Mouse (Mus musculus) myocyte (in vitro differentiated cells): ENCODE data around the gene Tmcc3.

ENCODE experiments used
- E2F4 ChIP-seq: IDR thresholded peaks from one replicate; pipeline ENCODE4 v1.6.1; 2011; ENCODE audit warnings: mild to moderate bottlenecking, control low read depth, moderate library complexity; ENCODE audit not compliant: insufficient read depth
- MYOD1 ChIP-seq, 3 experiments: IDR thresholded peaks; one replicate each; pipeline ENCODE4 v1.6.1; 2011; ENCODE audit warnings: control low read depth in 2 of 3, low read depth in 2 of 3, mild to moderate bottlenecking in 2 of 3, moderate library complexity in 1 of 3; ENCODE audit not compliant: insufficient read length in 2 of 3, control insufficient read depth in 1 of 3
- MYOG ChIP-seq, 3 experiments: IDR thresholded peaks; one replicate each; pipeline ENCODE4 v1.6.1; 2011; ENCODE audit warnings: control low read depth in 2 of 3, low read depth in 2 of 3, mild to moderate bottlenecking in 2 of 3; ENCODE audit not compliant: insufficient read length in 2 of 3, control insufficient read depth in 1 of 3, insufficient read depth in 1 of 3
- POLR2A ChIP-seq: IDR thresholded peaks from one replicate; pipeline ENCODE4 v1.6.1; 2011; ENCODE audit warnings: low read depth, mild to moderate bottlenecking, control low read depth, moderate library complexity; ENCODE audit not compliant: insufficient read length
- POLR2AphosphoS2 ChIP-seq: IDR thresholded peaks from one replicate; pipeline ENCODE4 v1.6.1; 2011; ENCODE audit warnings: low read depth, control low read depth; ENCODE audit not compliant: insufficient read length
- TCF12 ChIP-seq: IDR thresholded peaks from one replicate; pipeline ENCODE4 v1.6.1; 2011; ENCODE audit warnings: mild to moderate bottlenecking, control low read depth; ENCODE audit not compliant: poor library complexity, insufficient read depth, severe bottlenecking
- USF1 ChIP-seq: IDR thresholded peaks from one replicate; pipeline ENCODE4 v1.6.1; 2011; ENCODE audit warnings: low read depth, mild to moderate bottlenecking, control low read depth, moderate library complexity

DNA sequence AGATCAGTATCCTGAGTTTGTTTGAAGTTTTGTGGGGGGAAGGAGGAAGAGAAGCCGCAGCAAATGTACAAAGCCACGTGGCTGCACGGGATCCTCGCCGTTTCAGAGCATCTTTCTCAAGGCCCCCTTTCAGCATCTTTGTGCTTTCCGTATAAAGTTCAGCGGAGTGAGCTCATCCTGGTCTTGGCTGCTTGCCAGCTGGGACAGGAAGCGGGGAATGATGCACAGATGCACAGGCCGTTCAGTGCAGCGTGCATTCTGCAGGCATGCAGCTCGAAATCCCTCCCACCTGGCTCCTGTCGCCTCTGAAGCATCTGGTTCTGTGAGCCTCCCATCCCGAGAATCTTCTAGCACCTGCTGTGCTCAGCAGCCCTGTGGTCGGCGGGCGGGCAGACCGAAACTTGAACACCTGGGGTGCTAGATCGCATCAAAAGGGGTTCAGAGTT lies 212.0 kb downstream of the Tmcc3 start:
- TF ChIP-seq USF1: no peak
- TF ChIP-seq POLR2A: peak; percentile 39
- peak in 2 of 3 experiments; percentile 63 to 97 for TF ChIP-seq MYOG (IDR thresholded peaks at IDR 0.05; ENCODE audit: control insufficient read depth in 1 of 3, insufficient read depth in 1 of 3, insufficient read length in 2 of 3, low read depth in 2 of 3)
- TF ChIP-seq POLR2AphosphoS2: peak; percentile 44
- peak in 2 of 3 experiments; percentile 79 to 93 for TF ChIP-seq MYOD1 (IDR thresholded peaks at IDR 0.05; ENCODE audit: control insufficient read depth in 1 of 3, insufficient read length in 2 of 3, low read depth in 2 of 3)
- peak; percentile 48 for TF ChIP-seq TCF12
- TF ChIP-seq E2F4: no peak
